Mouse (Mus musculus): ENCODE results near the gene Mfsd12. TPM values are rescaled to one million over a fixed set of nuclear protein-coding genes. Genes with fewer than 3 reads are reported as not detected.
A peak's percentile ranks its signal among the peaks of the same experiment; 100 is the strongest.

The Mfsd12 gene
- polyA plus RNA-seq, 1 experiment from 2014 or later, result 10.7 TPM

GRCm38 (mm10) chr10:81344421-81345161 is 12.7 kb upstream of the Mfsd12 start:
- H3K9me3 ChIP-seq, result no peaks in the 10 kb centered on the region
- H3K4me1 ChIP-seq, result peaks cover 37% of the 10 kb centered on the region
- H3K27ac ChIP-seq, result no peak overlapping the region
- no peak overlapping the region for H3K4me3 ChIP-seq
- ATAC-seq (ENCODE audit: insufficient number of reproducible peaks, insufficient read depth, low FRiP score, low TSS enrichment, low read depth), result no peak
- peaks cover 27% of the 10 kb centered on the region for H3K36me3 ChIP-seq
- no peak overlapping the region for H3K9ac ChIP-seq
- peaks cover 73% of the 10 kb centered on the region for H3K27me3 ChIP-seq
- 55% methylated on average over 8 of the region's 8 CpGs for WGBS
- H3K4me2 ChIP-seq, result no peak overlapping the region

GRCm38 (mm10) chr10:81345162-81345534 is 12.1 kb upstream of the Mfsd12 start:
- H3K36me3 ChIP-seq, result peaks cover 27% of the 10 kb centered on the region
- H3K4me1 ChIP-seq, result peaks cover 39% of the 10 kb centered on the region
- no peak overlapping the region for H3K9ac ChIP-seq
- H3K4me3 ChIP-seq, result no peak overlapping the region
- H3K9me3 ChIP-seq, result no peaks in the 10 kb centered on the region
- peaks cover 73% of the 10 kb centered on the region for H3K27me3 ChIP-seq
- H3K27ac ChIP-seq, result no peak overlapping the region
- WGBS, result 79% methylated on average over 4 of the region's 4 CpGs
- H3K4me2 ChIP-seq, result no peak overlapping the region
- ATAC-seq (ENCODE audit: insufficient number of reproducible peaks, insufficient read depth, low FRiP score, low TSS enrichment, low read depth), result no peak

- Histone ChIP-seq H3K27ac (0 out of 2 replicates have a peak overlapping the region, but pooled peaks have one; percentile 22), H3K27me3 (peaks cover 61% of the 10 kb centered on the region), H3K4me3 (peak overlapping the region; percentile 31), H3K36me3 (peaks cover 27% of the 10 kb centered on the region), H3K9ac (peak overlapping the region; percentile 57), H3K4me2 (peak overlapping the region; percentile 57), H3K9me3 (no peaks in the 10 kb centered on the region), H3K4me1 (peaks cover 41% of the 10 kb centered on the region)
- WGBS, result 8% methylated on average over 55 of the region's 55 CpGs
- no peak for ATAC-seq (ENCODE audit: insufficient number of reproducible peaks, insufficient read depth, low FRiP score, low TSS enrichment, low read depth)
These were observed 10.7 kb upstream of the Mfsd12 start for GRCm38 (mm10) chr10:81346453-81347067.

- peaks cover 27% of the 10 kb centered on the region for H3K36me3 ChIP-seq
- peak overlapping the region; percentile 82 for H3K4me3 ChIP-seq
- H3K9me3 ChIP-seq, result no peaks in the 10 kb centered on the region
- 8% methylated on average over 12 of the region's 12 CpGs for WGBS
- no peak overlapping the region; the same call in 1 of the 2 replicates for H3K27ac ChIP-seq
- H3K27me3 ChIP-seq, result peaks cover 36% of the 10 kb centered on the region
- H3K9ac ChIP-seq, result peak overlapping the region; percentile 93
- H3K4me1 ChIP-seq, result peaks cover 38% of the 10 kb centered on the region
- ATAC-seq (ENCODE audit: insufficient number of reproducible peaks, insufficient read depth, low FRiP score, low TSS enrichment, low read depth), result no peak
- H3K4me2 ChIP-seq, result peak overlapping the region; percentile 92
These were observed 8.1 kb upstream of the Mfsd12 start for GRCm38 (mm10) chr10:81349146-81349545.

- ATAC-seq (ENCODE audit: insufficient number of reproducible peaks, insufficient read depth, low FRiP score, low TSS enrichment, low read depth), result peak; percentile 2; the same call in 1 of the 2 replicates
- H3K9ac ChIP-seq, result peak overlapping the region; percentile 93
- H3K27me3 ChIP-seq, result peaks cover 28% of the 10 kb centered on the region
- peak overlapping the region; percentile 92 for H3K4me2 ChIP-seq
- peaks cover 27% of the 10 kb centered on the region for H3K36me3 ChIP-seq
- H3K9me3 ChIP-seq, result no peaks in the 10 kb centered on the region
- WGBS, result under 1% methylated on average over 25 of the region's 29 CpGs
- peak overlapping the region; percentile 82 for H3K4me3 ChIP-seq
- peaks cover 46% of the 10 kb centered on the region for H3K4me1 ChIP-seq
- peak overlapping the region; percentile 73; the same call in 1 of the 2 replicates for H3K27ac ChIP-seq
These were observed 7.3 kb upstream of the Mfsd12 start for GRCm38 (mm10) chr10:81349961-81350350.

GRCm38 (mm10) chr10:81350351-81351063 is 6.8 kb upstream of the Mfsd12 start, which contains the start of gene Hmg20b:
Hmg20b (minus strand) TSS chr10:81350480.
- WGBS, result under 1% methylated on average over 54 of the region's 54 CpGs
- H3K27ac ChIP-seq, result peak within 1 kb of the TSS; percentile 73
- H3K4me2 ChIP-seq, result peak within 1 kb of the TSS; percentile 92
- peak within 1 kb of the TSS; percentile 82 for H3K4me3 ChIP-seq
- no peaks in the 10 kb centered on the region for H3K9me3 ChIP-seq
- H3K9ac ChIP-seq, result peak within 1 kb of the TSS; percentile 93
- H3K36me3 ChIP-seq, result peaks cover 23% of the 10 kb centered on the region
- peaks cover 23% of the 10 kb centered on the region for H3K27me3 ChIP-seq
- H3K4me1 ChIP-seq, result peaks cover 46% of the 10 kb centered on the region
- peak; percentile 92 for ATAC-seq (ENCODE audit: insufficient number of reproducible peaks, insufficient read depth, low FRiP score, low TSS enrichment, low read depth)

GRCm38 (mm10) chr10:81351678-81352291 is 5.5 kb upstream of the Mfsd12 start:
- WGBS, result 22% methylated on average over 9 of the region's 9 CpGs
- Histone ChIP-seq H3K27me3 (peaks cover 12% of the 10 kb centered on the region; the same call in 1 of the 2 replicates), H3K4me2 (no peak overlapping the region), H3K36me3 (peaks cover 17% of the 10 kb centered on the region), H3K9ac (no peak overlapping the region), H3K27ac (no peak overlapping the region), H3K9me3 (no peaks in the 10 kb centered on the region), H3K4me1 (peaks cover 44% of the 10 kb centered on the region), H3K4me3 (no peak overlapping the region)
- ATAC-seq (ENCODE audit: insufficient number of reproducible peaks, insufficient read depth, low FRiP score, low TSS enrichment, low read depth), result no peak

GRCm38 (mm10) chr10:81354738-81355477 is 2.4 kb upstream of the Mfsd12 start:
- Histone ChIP-seq H3K4me1 (peaks cover 42% of the 10 kb centered on the region), H3K4me3 (no peak overlapping the region), H3K4me2 (no peak overlapping the region), H3K27me3 (no peaks in the 10 kb centered on the region), H3K9me3 (no peaks in the 10 kb centered on the region), H3K36me3 (peaks cover under 1% of the 10 kb centered on the region; the same call in 1 of the 2 replicates), H3K9ac (0 out of 2 replicates have a peak overlapping the region, but pooled peaks have one; percentile 49), H3K27ac (no peak overlapping the region; the same call in 1 of the 2 replicates)
- no peak for ATAC-seq (ENCODE audit: insufficient number of reproducible peaks, insufficient read depth, low FRiP score, low TSS enrichment, low read depth)
- 53% methylated on average over 9 of the region's 9 CpGs for WGBS

- WGBS, result 62% methylated on average over 4 of the region's 4 CpGs
- Histone ChIP-seq H3K9ac (no peak overlapping the region), H3K4me3 (no peak overlapping the region), H3K27me3 (no peaks in the 10 kb centered on the region), H3K36me3 (peaks cover 6% of the 10 kb centered on the region), H3K4me2 (no peak overlapping the region), H3K27ac (no peak overlapping the region), H3K4me1 (peaks cover 44% of the 10 kb centered on the region), H3K9me3 (no peaks in the 10 kb centered on the region)
- ATAC-seq (ENCODE audit: insufficient number of reproducible peaks, insufficient read depth, low FRiP score, low TSS enrichment, low read depth), result no peak
These were observed 1.8 kb upstream of the Mfsd12 start for GRCm38 (mm10) chr10:81355533-81355932.

GRCm38 (mm10) chr10:81356352-81356990 is 820 bp upstream of the Mfsd12 start:
- Histone ChIP-seq H3K4me2 (peak overlapping the region; percentile 98; the same call in 1 of the 2 replicates), H3K4me3 (peak overlapping the region; percentile 78), H3K36me3 (peaks cover 11% of the 10 kb centered on the region), H3K27ac (no peak overlapping the region), H3K9me3 (no peaks in the 10 kb centered on the region), H3K27me3 (no peaks in the 10 kb centered on the region), H3K9ac (no peak overlapping the region; the same call in 1 of the 2 replicates), H3K4me1 (peaks cover 48% of the 10 kb centered on the region)
- no peak for ATAC-seq (ENCODE audit: insufficient number of reproducible peaks, insufficient read depth, low FRiP score, low TSS enrichment, low read depth)
- 53% methylated on average over 12 of the region's 12 CpGs for WGBS
